Mouse (Mus musculus): ENCODE results near the gene Nr3c2.

Gene Nr3c2

DNA sequence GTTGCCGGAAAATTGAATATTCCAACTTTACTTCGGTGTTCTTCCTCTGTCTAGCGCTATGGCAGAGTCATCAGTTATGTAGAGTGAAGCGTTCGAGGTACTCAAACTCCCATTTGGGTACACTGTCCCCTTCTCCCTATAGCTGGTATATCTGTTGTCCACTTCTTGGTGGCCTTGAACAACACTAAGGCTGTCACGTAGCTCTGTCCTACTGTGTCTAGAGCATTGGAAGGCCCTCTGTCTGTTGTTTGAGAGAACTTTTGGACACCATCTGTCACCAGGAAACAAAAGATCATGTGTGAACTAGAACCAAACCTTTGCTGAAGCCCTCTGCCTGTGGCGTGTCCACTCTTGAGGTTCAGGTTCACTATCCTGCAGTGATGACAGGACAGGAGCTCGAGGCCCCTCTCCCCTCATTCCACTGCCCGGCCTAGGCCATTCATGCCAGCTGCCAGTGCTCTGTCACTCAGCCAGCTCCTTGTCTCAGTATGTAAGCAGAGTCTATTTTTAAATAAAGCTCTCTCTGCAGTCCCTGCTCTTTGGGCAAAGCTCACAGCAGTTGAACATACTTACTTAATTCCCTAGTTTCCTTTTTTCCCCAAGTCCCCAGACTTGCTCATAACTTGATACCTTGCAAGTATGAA, 72.6 kb downstream of the Nr3c2 start:
- no peak for DNase-seq (ENCODE audit: low read depth, low spot score)

DNA sequence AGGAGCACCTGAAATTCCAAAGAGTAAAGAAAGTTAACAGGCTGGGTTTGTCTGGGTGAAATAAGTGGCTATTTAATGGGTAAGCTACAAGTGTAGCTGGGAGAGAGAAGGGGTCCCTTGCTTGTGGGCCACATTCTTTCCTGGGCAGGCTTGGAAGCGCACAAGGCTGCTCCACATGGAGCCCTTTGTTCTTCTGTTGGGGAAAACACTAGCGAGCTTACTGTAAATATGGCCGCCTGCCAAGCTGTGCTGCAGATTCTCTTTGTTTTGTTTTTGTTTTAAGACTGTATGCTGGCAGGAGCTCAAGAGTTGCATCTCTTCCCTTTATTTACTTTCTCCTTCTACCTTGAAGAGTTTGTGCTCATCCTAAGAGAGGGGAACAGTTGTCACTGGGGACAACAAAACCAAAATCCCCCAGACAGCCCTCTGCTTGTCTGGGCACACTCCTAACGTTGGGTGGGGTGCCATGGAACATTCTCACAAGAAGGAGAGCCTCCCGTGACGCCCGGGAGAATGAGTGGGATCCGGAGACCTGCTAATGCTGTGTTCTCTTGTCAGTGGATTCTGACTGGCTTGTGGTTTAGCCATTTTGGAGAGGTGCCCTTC, 73.8 kb downstream of the Nr3c2 start:
- DNase-seq (ENCODE audit: low read depth, low spot score): peak; percentile 31

DNA sequence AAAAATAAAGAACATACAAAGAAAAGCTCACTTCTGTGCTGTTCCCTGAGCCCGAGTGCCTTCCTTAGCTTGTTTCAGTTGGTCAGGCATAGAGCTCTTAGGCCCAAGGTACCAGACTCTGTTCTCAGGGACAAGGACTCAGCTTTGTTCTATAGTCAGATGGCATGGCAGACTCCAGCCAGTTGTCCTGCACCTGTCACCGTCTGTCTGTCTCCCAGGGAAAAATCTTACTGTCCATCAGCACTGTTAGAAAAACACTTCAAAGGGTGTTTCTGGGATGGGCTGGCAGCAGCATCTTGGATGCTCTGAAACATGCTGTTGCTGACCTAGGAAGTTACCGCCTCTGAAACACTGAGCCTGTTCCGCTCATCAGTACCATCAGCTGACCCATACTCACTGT, 78.7 kb downstream of the Nr3c2 start:
- no peak for DNase-seq (ENCODE audit: low read depth, low spot score)

DNA sequence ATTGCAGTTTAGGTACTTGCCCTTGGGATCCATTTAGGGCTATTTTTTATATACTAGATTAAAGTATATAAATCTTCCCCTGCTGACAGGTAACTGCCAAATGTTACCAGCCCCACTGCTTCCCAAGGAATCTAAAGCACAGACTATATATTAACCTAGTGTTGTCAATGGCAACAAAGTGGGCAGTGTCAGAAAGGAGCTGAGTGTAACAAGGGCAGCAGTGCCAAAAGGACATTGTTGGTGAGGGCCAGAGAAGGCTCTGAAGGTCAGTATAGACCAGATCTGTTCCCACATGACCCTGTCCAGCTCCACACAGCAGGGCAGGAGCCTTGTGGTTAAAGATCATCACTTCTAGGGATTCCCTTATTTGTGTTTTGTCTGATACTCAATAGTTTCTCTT, 84.8 kb downstream of the Nr3c2 start:
- no peak for DNase-seq (ENCODE audit: low read depth, low spot score)

DNA sequence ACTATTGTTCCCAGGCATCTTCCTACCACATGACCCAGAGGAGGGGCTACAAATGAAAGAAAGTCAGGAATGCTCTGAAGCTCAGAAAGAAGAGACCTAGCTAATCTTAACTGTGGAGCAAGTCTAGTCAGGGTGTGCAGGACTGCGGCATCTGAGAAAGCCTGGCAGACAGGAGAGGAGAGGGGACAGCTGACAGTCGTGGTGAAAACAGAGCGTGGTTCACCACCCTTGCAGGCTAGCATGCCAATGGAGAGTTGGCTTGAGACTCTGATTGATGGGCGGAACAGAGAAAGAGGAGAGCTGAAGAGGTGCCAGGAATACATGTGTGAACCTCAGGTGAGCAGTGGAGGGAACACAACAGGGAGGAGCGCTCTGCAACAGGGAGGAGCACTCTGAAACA, 85.6 kb downstream of the Nr3c2 start:
- DNase-seq (ENCODE audit: low read depth, low spot score): no peak

DNA sequence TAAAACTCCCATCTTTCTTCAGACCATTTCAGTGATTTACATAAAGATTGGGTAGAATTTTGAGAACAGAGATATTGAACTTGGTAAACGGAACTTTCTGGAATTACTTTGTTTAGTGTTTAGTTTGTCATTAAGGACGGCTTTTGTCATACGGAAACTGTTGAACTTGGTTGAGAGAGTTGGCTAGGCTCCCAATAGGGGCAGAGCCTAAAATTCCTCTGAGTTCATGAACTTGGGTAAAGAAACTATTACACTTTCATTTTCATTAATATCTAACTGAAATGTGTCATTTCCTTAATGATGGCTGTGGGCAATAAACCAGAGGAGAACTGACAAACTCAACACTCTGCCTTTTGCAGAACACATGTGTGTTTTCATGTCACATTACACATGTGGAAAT, 88.6 kb downstream of the Nr3c2 start:
- no peak for DNase-seq (ENCODE audit: low read depth, low spot score)

DNA sequence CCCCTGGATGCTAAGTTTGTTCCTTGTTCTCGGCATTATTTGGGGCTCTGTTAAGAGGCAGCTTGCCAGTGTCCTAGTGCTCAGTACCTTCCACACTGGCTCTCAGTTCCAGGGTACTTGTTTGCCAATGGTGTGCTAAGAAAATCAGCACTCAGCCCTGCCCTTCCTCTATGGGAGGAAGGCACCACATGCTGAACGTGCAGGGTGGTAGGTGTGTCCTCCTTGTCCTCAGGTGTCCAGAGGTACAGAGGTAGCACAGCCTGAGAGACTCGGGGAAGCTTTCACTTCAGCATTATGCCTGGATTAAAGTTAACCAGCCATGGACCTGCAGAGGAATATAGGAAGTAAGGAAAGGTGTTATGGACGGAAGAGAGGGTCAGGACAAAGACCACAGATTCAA, 99.0 kb downstream of the Nr3c2 start:
- DNase-seq (ENCODE audit: low read depth, low spot score): no peak

DNA sequence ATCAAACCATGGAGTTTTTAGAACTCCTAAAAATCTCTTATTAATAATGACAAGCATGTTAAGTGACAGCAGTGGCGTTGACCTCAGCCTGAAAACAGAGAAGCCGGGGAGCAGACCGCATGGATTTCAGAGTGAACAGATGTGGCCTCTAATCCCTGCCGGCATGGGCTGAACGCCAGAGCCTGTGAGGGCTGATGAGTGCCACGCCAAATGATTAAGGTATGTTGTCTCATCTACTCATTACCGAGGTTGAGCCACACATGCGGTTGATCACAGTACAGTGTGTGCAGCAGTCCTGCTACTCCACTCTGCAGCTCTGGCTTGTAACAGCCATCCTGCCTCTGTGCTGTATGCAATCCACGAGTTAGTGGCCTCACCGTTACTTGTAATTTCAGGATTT, 110.2 kb downstream of the Nr3c2 start:
- DNase-seq (ENCODE audit: low read depth, low spot score): peak; percentile 40

DNA sequence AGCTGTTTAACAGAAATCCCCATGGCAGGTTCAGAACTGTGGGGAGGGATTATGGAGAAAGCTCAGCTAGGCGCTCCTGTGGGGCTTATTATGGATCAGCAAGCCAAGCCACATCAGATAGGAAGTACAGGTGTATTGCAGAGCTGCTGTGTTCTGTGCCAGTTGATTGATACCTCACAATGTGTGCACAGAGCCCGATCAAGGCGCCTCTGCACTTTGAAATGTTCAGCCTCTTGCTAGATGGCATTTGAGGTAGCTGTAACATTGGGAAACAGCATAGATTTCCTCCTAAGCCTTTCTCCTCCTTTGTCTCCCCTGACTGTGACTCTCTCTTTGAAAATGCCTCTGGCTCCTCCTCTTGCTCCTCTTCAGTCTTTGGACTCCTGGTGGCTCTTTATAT, 112.7 kb downstream of the Nr3c2 start:
- DNase-seq (ENCODE audit: low read depth, low spot score): no peak

DNA sequence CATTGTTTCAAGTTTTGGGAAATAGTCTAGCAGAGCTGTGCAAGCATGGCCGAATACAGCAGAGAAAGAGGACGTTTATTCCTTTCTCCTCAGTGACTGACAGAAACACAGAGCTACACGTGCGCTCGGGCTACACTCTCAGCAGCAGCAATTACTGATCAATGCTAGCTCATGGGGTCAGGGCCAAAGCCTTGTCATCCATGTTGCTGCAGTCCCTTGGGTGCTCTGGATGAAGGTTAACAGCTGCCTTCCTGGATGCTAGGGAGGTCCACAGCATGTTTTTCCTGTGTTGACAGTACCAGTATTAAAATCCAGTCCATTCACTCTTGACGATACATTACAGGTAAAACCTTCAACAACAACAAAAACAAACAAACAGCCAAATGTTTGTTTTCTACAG, 113.4 kb downstream of the Nr3c2 start:
- DNase-seq (ENCODE audit: low read depth, low spot score): no peak

DNA sequence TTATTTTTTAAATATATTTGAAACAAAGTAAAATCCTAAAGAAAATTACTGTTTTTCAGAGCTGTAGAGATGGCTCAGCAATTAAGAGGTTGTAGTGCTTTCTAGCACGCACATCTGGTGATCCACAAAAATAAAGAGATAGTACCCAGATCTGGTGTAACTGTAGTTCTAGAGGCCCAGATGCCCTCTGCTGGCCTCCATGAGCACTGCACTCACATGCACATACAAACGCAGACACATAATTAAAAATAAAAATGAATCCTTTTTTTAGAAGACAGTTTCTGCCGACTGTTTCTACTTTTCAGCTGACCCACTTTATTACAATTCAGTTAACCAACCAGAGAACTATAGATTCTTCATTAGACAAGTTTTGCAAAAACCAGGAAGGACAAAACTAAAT, 117.5 kb downstream of the Nr3c2 start:
- no peak for DNase-seq (ENCODE audit: low read depth, low spot score)

DNA sequence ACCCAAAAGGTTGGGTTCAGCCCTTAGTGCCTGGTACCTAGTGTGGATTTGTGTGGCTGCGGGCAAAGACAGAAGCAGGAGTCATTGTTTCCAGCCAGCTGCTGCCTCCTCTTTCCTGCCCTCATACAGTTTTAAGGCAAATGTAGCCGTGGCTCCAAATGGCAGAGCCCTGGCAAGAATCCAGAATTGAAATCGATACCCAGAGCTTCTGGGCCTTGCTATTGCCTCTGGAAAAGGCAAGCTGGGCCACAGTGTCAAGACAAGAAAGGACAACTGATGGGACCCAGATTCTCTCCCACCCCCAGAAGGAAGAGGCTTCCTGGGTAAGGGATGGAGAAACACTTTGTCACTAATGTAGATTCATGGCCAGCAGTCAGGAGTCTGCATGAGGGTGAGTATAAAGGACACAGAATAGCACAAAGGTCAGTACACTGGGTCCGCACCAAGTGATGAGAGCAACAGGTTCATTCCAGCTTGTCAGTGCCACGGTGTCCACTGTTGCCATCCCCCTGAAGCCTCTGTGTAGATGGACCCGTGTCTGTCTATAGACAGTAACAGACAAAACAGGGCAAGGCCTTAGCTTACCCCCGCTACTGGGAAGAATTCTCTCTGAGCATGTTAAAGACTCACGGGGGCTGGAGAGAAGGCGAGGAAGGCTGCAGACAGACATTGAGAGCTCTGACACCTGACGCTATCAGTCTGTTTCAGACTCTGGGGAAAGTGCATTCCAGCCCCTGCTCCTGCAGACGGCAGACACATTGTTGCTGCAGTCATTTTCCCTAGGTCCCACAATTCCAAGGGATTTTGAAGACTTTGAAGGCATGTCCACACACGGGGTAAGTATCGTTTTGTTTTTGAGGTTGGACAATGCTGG, 124.8 kb downstream of the Nr3c2 start:
- DNase-seq (ENCODE audit: low read depth, low spot score): no peak

DNA sequence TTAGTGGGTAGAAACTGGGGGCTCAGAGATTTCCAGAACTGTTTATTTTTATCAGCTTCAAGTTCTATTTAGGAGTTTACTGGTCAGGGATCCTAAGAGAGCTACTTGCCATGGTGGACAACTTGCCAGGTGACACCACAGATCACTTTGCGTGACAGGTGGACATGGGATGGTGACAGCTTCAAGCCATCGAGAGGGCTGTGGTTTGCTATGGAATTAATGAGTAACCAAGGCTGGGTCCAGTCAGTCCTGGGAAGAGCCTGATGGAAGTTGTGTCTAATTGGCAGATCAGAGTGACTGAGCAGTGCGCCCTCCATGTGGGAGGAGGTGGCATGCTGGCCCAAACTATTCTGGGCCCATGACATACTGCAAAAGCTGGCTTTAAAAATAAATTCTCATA, 132.0 kb downstream of the Nr3c2 start:
- DNase-seq (ENCODE audit: low read depth, low spot score): no peak

DNA sequence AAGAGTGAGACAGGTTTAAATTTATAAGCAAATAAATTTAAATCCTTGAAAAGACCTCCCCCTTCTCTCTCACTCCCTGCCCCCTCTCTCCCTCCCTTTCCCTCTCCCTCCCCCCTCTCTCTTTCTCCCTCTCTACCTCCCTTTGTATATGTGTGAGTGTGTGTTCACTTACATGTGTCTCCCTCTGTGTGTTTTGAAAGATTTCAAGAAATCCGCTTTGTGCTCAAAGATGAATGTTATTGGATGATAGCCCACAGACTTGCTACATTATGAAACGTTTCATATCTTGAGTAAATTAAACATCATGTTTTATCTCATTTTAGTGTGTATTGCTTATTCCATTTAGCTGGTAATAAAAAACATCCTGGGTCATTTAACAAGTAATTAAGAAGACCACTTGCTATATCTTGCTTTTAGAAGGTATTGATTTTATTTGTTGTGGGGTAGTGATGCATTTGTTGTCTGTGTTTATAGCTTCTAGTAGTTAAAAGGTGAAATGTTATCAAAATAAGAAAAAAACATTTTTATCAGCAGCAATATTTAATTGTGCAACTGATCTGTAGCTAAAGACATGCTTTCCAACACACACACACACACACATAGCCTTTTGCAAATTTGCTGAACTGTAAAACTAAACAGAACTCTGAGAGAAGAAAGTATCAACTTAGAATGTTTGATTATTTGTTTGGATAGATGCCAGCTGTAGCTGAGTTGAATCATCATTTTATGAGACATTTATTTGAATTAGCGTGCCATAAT, 134.6 kb downstream of the Nr3c2 start:
- no peak for DNase-seq (ENCODE audit: low read depth, low spot score)

DNA sequence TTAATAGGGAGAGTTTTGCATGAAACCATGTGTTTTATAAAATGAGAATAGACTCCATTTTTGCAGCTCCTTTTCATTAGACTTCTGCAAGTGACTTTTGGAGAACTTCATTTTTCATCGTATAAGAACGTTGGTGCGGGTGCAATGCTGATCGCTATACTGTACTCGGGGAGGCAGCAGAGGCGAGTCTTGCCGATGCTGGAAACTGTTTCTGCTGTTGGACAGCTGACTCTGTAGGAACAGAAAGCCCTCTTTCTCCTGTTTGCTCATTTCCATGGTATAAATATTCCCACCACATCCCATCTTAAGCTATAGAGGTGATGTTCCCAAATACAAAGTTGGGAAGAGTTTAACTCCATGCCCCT, 135.2 kb downstream of the Nr3c2 start:
- DNase-seq (ENCODE audit: low read depth, low spot score): no peak

DNA sequence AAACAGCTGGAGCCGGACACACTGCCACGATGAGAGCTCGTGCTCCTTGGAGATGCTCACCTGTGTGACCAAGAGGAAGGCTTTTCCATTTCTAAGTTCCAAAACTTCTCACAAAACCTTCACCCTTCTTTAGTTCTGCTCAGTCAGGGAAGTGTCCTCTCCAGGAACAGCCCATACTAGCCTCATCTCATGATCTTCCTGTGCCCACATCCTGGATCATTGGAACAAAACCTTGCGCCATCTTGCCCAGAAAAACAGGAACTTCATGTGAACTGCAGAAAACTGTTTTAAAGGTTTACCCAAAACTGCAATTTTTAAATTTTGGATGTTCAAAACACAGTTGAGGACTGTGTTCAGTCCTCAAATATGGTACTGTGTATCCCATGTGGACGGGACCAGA, 142.0 kb downstream of the Nr3c2 start:
- DNase-seq (ENCODE audit: low read depth, low spot score): no peak

DNA sequence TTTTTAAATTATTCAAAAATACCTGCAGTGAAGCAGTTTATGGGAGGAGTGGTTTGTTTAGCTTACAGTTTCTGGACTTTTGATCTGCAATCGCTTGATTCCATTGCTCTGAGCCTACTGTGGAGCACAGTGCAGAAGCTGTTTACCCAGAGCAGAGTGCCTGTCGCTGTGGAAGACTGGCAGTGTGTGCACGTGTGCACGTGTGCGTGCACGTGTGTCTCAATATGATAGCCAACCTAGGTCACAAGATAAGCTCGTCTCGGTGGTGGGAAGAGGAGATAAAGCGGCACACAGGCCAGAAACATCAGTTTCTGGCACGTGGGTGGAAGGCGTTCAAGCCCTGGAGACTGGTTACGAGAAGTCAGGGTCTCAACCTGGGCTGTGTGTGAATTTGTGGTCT, 145.6 kb downstream of the Nr3c2 start:
- no peak for DNase-seq (ENCODE audit: low read depth, low spot score)

DNA sequence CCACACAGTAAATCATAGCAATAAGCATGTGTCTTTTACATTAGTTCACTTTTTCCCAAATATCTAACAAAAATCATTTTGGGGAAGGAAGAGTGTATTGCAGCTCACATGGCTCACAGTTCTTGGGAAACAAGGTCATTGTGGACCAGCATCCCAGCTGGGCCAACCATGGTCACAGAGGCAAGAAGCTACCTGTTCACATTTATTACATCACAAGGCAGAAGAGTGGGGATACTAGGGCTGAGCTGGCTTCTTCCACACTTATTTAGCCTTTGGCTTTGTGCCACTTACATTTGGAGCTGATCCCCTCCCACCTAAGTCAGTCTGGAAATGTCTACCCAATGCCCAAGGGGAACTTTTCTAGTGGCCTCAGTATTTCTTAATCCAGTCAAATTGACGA, 146.5 kb downstream of the Nr3c2 start:
- DNase-seq (ENCODE audit: low read depth, low spot score): no peak

DNA sequence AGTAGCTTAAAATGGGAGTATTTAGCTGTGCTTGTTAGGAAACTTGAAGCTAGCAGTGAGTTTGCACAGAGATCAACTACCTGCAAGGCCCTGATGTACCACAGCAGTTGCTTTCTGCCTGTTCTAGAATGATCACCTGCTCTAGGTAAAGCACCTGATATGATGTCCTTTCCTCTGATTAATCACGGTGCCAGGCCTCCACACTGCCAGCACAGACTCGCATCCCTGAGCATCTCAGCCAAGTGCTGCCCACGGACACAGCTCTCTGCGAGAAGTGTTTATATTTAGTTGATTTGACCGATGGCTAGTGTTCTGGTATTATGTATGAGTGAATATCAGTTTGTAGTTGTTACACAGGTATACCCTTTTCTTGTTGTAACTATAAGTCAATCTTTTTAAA, 147.0 kb downstream of the Nr3c2 start:
- no peak for DNase-seq (ENCODE audit: low read depth, low spot score)

DNA sequence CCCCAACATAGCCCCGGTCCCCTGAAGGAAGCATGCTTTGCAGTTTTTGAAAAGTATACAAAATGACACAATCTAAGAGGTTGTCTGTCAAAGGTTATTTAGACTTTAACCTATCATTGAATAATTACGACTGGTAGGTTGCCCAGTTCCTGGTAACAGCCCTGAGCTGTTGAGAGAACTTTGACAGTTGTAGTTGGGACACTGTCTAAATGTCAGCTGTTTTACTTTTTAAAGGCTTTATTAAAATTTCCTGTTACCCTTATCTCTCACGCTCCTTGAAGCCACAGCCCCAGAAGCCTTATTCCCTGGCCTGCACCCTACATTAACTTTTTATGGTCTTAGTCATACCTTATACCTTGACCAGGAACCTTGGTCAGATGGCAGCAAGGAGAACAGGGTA, 147.5 kb downstream of the Nr3c2 start:
- no peak for DNase-seq (ENCODE audit: low read depth, low spot score)

DNA sequence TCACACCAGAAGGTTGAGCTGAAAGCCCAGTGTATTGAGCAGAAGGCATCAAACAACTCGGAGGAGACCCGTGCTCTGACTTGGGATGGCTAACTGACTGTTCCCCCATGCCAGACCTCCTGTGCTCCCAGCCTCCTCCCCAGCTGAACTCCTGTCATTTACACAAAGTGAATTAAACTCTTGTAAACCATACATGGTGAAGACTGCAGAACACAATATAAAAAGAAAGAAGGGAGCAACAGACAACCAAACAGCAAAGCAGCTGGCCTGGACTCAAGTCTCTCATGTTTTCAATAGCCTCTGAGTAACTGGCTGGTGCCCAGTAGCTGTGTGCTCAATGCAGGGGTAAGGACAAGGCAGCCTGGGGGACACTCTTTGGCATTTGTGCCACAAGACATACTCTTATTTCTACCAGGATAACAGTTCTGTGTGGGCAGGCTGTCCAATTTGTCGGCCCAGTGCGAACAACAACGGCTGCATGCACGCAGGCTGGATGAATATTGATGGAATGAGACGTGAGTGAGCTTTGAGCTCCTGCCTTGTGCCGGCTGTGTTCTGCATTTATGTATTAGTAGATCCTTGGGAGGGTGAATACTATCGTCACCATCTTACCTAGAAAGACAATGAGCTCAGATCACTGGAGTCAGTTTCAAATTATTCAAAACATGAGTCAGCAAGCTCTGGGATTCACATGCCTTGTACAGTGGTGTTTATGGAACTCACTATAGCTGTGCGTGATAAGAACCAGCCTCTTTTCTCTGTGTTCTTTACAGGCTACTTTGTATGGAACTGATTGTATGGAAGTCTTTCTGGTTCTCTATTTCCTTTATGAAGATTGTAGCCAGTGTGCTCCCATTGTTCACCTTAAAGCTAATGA, 152.4 kb downstream of the Nr3c2 start:
- no peak for DNase-seq (ENCODE audit: low read depth, low spot score)

Data from retina, postnatal 7 days (tissue).